Mouse (Mus musculus): ENCODE results near the gene Zfp445.

The Zfp445 gene

GRCm38 (mm10) chr9:122836126-122836525 lies 29.7 kb downstream of the Zfp445 start:
- no peak for DNase-seq

- DNase-seq, result no peak
These were observed 35.9 kb downstream of the Zfp445 start for GRCm38 (mm10) chr9:122829826-122830380.

- DNase-seq, result no peak
These were observed 39.1 kb downstream of the Zfp445 start for GRCm38 (mm10) chr9:122826743-122827142.

- DNase-seq, result no peak
These were observed 42.3 kb downstream of the Zfp445 start for GRCm38 (mm10) chr9:122823374-122824017.

GRCm38 (mm10) chr9:122815239-122815851 lies 50.5 kb downstream of the Zfp445 start:
- peak; percentile 25 for DNase-seq

GRCm38 (mm10) chr9:122814775-122815174 lies 51.0 kb downstream of the Zfp445 start:
- peak; percentile 9 for DNase-seq

GRCm38 (mm10) chr9:122812386-122812785 lies 53.4 kb downstream of the Zfp445 start:
- DNase-seq, result no peak

GRCm38 (mm10) chr9:122810212-122810611 lies 55.6 kb downstream of the Zfp445 start:
- no peak for DNase-seq

- DNase-seq, result no peak
These were observed 58.6 kb downstream of the Zfp445 start for GRCm38 (mm10) chr9:122807186-122807585.

GRCm38 (mm10) chr9:122805845-122806341 lies 59.9 kb downstream of the Zfp445 start:
- no peak for DNase-seq

- peak; percentile 94 for DNase-seq
These were observed 60.6 kb downstream of the Zfp445 start, which contains the start of gene Tcaim for GRCm38 (mm10) chr9:122805053-122805844. TSS of gene Tcaim (plus strand) at chr9:122805539.
